Mouse (Mus musculus) layer of hippocampus, postnatal 25 days (tissue): ENCODE data around the gene Hibadh. TPM values are rescaled to one million over a fixed set of nuclear protein-coding genes. Genes with fewer than 3 reads are reported as not detected.

Experiments used
- DNase-seq, 2 experiments: peaks; one replicate each; pipeline ENCODE4 v3.0.0; 2022; ENCODE audit warnings: mixed read lengths in 2 of 2, low spot score in 1 of 2; ENCODE audit errors: extremely low spot score in 1 of 2
- total RNA-seq, 2 experiments: library from RNA; stranded (reverse); gene quantifications; 2 replicates each; pipeline ENCODE4 v1.2.3; 2021

Gene Hibadh
- total RNA-seq, 2 experiments from 2014 or later, result 42.1 to 45.7 TPM

DNA sequence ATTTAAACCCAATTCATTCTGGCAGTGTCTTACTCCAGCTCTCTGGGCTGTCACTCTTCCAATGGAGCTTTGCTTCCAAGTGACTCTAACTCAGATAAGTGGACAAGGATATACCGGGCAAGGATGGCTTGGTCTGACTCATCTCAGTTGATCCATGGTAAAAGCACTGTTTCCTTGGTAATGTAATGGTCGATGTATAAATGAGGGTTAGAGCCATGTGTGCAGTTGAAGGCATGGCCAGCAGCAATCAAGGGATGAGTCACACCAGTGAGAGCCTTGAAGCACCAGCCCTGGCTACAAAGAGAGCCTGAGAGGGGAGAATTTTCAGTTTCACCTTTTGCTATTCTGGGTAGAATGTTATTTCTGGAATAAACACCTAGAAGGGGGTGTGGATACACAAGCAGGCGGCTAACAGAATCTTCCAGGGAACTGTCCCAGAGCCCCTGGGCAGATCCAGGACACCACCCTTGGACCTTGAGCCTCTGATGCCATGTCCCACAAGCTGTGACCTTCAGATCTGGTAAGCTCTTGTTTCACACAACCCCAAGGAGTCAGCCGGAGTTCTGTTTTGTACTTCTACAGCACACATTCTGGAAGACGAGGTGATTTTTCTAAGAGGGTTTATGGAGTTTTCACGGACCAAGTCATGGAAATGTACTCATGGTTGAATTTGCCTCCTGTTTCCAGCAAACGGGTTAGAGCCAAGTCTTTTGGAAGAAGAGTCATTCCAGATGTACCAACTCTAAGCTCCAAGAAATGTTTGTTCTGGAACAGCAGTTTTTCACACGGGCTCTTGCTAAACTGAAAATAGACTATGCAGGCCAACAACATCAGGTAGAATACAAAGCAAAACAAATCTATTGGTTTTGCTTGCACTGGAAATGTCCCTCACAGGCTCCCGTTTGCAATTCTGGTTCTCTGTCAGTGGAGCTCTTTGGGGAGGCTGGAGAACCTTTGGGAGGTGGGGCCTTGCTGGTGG is 134.1 kb downstream of the Hibadh start:
- no peak for DNase-seq

DNA sequence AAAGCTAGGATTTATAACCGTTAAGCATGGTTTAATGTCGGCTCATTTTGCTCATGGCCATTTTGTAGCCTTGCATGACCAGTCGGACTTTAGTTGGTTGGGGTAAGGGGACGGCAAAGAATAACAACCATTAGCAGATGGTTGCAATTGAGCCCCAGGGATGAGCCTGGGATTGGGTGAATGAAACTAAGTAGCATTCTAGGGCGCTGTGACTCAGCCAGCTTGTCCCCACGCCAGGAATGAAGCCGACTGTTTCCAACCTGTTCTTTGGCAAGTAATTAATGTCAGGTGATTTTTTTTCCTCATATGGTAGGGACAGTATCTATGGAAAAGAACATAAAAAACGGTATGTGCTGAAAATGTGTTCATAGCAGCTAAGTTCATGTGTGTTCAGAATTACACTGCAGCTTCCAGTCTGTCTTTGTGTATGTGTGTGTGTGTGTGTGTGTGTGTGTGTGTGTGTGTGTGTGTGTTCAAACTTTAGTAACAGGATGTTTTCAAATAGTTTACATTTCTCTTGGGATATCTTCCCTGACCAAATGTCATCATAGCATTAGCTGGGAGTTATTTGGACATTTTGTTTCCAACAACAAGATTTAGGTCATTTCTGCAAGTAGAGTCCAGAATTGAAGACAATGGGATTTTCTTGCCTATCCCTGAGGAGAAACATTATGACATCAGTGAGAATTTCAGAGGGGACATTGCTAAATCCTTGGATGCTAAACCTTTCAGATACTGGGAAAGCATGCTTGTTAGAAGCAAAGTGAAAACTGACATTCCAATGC is 135.3 kb downstream of the Hibadh start:
- peak in 1 of 2 experiments; percentile 13 for DNase-seq

DNA sequence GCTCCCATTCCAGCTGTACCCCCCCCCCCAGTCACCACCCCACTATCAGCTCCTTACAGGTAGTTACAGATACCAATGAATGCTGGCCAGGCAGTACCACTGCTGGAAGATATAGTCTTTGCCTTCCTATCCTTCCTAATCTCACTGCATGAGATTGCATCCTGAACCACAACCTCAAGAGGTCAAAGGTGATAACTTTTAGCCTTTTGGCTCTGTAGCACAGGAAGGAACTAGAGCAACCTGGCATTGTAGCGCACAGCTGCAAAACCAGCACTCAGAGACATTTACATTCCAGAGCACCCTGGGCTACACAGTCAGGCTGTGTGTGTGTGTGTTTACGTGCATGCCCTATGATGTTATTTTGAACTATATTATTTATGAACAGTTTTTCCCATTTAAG is 137.2 kb downstream of the Hibadh start:
- no peak for DNase-seq

DNA sequence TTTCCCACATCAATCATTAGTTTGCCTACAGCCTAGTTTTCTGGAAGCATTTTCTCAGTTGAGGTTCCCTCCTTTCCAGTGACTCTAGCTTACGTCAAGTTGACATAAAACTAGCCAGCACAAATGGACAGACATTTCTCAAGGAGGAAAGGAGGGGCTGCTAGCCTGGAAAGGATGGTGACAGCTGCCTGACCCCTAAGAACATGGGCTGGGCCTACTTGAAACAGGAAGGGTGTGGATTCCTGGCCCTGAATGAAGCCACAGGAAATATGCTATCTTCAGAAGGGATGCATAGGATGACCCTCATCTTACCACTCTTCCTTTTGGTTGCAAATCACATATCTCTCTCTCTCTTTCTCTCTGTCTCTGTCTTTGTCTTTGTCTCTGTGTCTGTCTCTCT is 138.7 kb downstream of the Hibadh start:
- DNase-seq, result no peak

Other genes with a start within 250 kb of the Hibadh start
- gene Tax1bp1, start 73.3 kb upstream of the Hibadh start, total RNA-seq, result 100 to 1,000 TPM; 121 to 134 TPM